Mouse (Mus musculus): ENCODE results near the gene Kif26b. TPM values are rescaled to one million over a fixed set of nuclear protein-coding genes. Genes with fewer than 3 reads are reported as not detected.

Kif26b gene
- polyA plus RNA-seq, 1 experiment from 2014 or later: 0.44 TPM

DNA sequence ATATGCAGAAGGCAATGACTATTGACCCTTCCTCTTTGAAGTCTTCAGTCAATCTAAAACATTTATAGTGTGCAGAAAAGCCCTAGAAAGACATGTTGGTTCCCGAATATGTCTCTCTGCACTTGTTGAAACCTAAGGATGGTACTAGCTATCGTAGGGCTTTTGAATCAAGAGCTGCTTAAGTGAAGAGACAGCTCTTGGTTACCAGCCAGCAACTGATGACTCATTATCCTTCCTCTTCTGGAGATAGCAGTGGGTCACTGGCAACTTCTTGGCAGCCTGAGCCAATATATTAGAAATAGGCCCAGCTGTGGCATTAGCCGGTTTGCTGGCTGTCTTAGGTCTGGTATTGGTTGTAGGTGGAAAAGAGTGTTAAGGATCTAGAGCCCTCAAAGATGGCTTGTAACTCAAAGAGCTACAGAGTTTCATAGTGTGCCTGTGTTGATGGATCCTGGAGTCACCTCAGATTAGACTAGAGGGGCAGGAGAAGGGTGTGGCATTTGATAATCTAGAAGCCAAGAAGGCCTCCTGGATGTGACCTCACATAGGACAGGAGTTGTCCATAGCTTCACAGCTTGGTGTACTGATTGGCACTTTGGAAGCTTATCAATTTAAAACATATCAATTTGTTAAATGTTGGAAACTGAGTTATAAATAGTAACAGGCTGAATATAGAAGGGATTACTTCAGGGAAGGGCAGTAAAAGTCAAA, 146.8 kb downstream of the Kif26b start:
- Histone ChIP-seq H3K4me1 (ENCODE audit: insufficient read depth, low read depth, low read length) (no peaks in the 10 kb centered on the region), H3K9ac (replicated peaks; ENCODE audit: low read depth) (no peak overlapping the region), H3K36me3 (ENCODE audit: insufficient read depth, low read length) (no peaks in the 10 kb centered on the region), H3K9me3 (ENCODE audit: low read length) (no peaks in the 10 kb centered on the region), H3K4me2 (replicated peaks; ENCODE audit: low read depth, low read length) (no peak overlapping the region), H3K4me3 (ENCODE audit: low read depth, low read length) (no peak overlapping the region), H3K27me3 (replicated peaks; ENCODE audit: insufficient read depth, low read length) (no peaks in the 10 kb centered on the region), H3K27ac (ENCODE audit: low read length) (no peak overlapping the region)
- DNase-seq (ENCODE audit: low spot score) (no peak), ATAC-seq (no peak)
- no peak for TF ChIP-seq EP300 (IDR thresholded peaks at IDR 0.05)
- TF ChIP-seq CTCF (IDR thresholded peaks at IDR 0.05): no peak
- WGBS: 64% methylated on average over 3 of the region's 3 CpGs

GRCm38 (mm10) chr1:178677160-178677559, 148.2 kb downstream of the Kif26b start:
- ATAC-seq: no peak
- no peak overlapping the region for H3K9ac ChIP-seq (replicated peaks; ENCODE audit: low read depth)
- no peaks in the 10 kb centered on the region for H3K36me3 ChIP-seq (ENCODE audit: insufficient read depth, low read length)

GRCm38 (mm10) chr1:178677630-178678221, 148.8 kb downstream of the Kif26b start:
- Histone ChIP-seq H3K36me3 (ENCODE audit: insufficient read depth, low read length) (no peaks in the 10 kb centered on the region), H3K4me2 (replicated peaks; ENCODE audit: low read depth, low read length) (no peak overlapping the region), H3K27me3 (replicated peaks; ENCODE audit: insufficient read depth, low read length) (no peaks in the 10 kb centered on the region), H3K4me1 (ENCODE audit: insufficient read depth, low read depth, low read length) (no peaks in the 10 kb centered on the region), H3K4me3 (ENCODE audit: low read depth, low read length) (no peak overlapping the region), H3K27ac (ENCODE audit: low read length) (no peak overlapping the region), H3K9me3 (ENCODE audit: low read length) (no peaks in the 10 kb centered on the region), H3K9ac (replicated peaks; ENCODE audit: low read depth) (no peak overlapping the region)
- ATAC-seq (no peak), DNase-seq (ENCODE audit: low spot score) (no peak)
- 78% methylated on average over 4 of the region's 4 CpGs for WGBS
- TF ChIP-seq CTCF (IDR thresholded peaks at IDR 0.05) (no peak), EP300 (IDR thresholded peaks at IDR 0.05) (no peak)

More at GRCm38 (mm10) chr1:178677160-178677559, 148.2 kb downstream of the Kif26b start:
- Histone ChIP-seq H3K9me3 (ENCODE audit: low read length) (no peaks in the 10 kb centered on the region), H3K27ac (ENCODE audit: low read length) (no peak overlapping the region), H3K4me1 (ENCODE audit: insufficient read depth, low read depth, low read length) (no peaks in the 10 kb centered on the region), H3K4me3 (ENCODE audit: low read depth, low read length) (no peak overlapping the region), H3K4me2 (replicated peaks; ENCODE audit: low read depth, low read length) (no peak overlapping the region), H3K27me3 (replicated peaks; ENCODE audit: insufficient read depth, low read length) (no peaks in the 10 kb centered on the region)
- no peak for DNase-seq (ENCODE audit: low spot score)
- WGBS: 61% methylated on average over 12 of the region's 12 CpGs
- TF ChIP-seq EP300 (IDR thresholded peaks at IDR 0.05) (no peak), CTCF (IDR thresholded peaks at IDR 0.05) (no peak)

DNA sequence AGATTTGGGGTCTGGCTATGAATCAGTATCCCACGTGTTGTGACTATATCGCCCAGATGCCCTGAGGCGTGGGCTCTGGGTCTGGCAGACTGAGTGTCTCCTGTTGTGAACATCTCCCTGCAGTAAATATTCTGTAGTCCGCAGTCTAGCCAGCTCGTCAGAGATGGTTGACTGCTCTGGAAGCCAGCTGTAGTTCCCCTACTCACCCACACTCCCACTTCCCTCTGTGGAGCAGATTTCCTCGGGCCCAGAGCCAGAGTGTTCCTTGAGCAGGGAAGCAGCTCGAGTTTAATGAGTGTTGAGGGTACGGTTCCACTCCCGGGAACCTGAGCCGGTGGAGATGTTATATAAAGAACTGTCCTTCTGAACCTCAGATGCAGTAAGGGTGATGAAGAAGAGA, 154.7 kb downstream of the Kif26b start:
- H3K9me3 ChIP-seq (ENCODE audit: low read length): no peaks in the 10 kb centered on the region
- WGBS: 57% methylated on average over 10 of the region's 10 CpGs
- TF ChIP-seq EP300 (IDR thresholded peaks at IDR 0.05) (no peak), CTCF (IDR thresholded peaks at IDR 0.05) (no peak)
- no peaks in the 10 kb centered on the region for H3K4me1 ChIP-seq (ENCODE audit: insufficient read depth, low read depth, low read length)
- H3K9ac ChIP-seq (replicated peaks; ENCODE audit: low read depth): no peak overlapping the region
- no peak overlapping the region for H3K4me3 ChIP-seq (ENCODE audit: low read depth, low read length)
- no peaks in the 10 kb centered on the region for H3K27me3 ChIP-seq (replicated peaks; ENCODE audit: insufficient read depth, low read length)
- no peaks in the 10 kb centered on the region for H3K36me3 ChIP-seq (ENCODE audit: insufficient read depth, low read length)
- H3K4me2 ChIP-seq (replicated peaks; ENCODE audit: low read depth, low read length): no peak overlapping the region
- no peak overlapping the region for H3K27ac ChIP-seq (ENCODE audit: low read length)
- ATAC-seq (no peak), DNase-seq (ENCODE audit: low spot score) (no peak)

- no peak for TF ChIP-seq EP300 (IDR thresholded peaks at IDR 0.05)
- no peak overlapping the region for H3K9ac ChIP-seq (replicated peaks; ENCODE audit: low read depth)
- no peaks in the 10 kb centered on the region for H3K4me1 ChIP-seq (ENCODE audit: insufficient read depth, low read depth, low read length)
- no peak for DNase-seq (ENCODE audit: low spot score)
- H3K4me3 ChIP-seq (ENCODE audit: low read depth, low read length): no peak overlapping the region
- H3K27me3 ChIP-seq (replicated peaks; ENCODE audit: insufficient read depth, low read length): no peaks in the 10 kb centered on the region
- no peak overlapping the region for H3K27ac ChIP-seq (ENCODE audit: low read length)
- no peaks in the 10 kb centered on the region for H3K9me3 ChIP-seq (ENCODE audit: low read length)
- ATAC-seq: no peak
- H3K4me2 ChIP-seq (replicated peaks; ENCODE audit: low read depth, low read length): no peak overlapping the region
- WGBS: 53% methylated on average over 8 of the region's 8 CpGs
- no peaks in the 10 kb centered on the region for H3K36me3 ChIP-seq (ENCODE audit: insufficient read depth, low read length)
Measured at GRCm38 (mm10) chr1:178684991-178685680, 156.2 kb downstream of the Kif26b start.

GRCm38 (mm10) chr1:178686881-178687280, 158.0 kb downstream of the Kif26b start:
- no peaks in the 10 kb centered on the region for H3K4me1 ChIP-seq (ENCODE audit: insufficient read depth, low read depth, low read length)
- no peak overlapping the region for H3K4me3 ChIP-seq (ENCODE audit: low read depth, low read length)
- H3K9ac ChIP-seq (replicated peaks; ENCODE audit: low read depth): no peak overlapping the region
- DNase-seq (ENCODE audit: low spot score) (no peak), ATAC-seq (no peak)
- no peaks in the 10 kb centered on the region for H3K9me3 ChIP-seq (ENCODE audit: low read length)
- H3K27me3 ChIP-seq (replicated peaks; ENCODE audit: insufficient read depth, low read length): no peaks in the 10 kb centered on the region
- H3K4me2 ChIP-seq (replicated peaks; ENCODE audit: low read depth, low read length): no peak overlapping the region
- H3K36me3 ChIP-seq (ENCODE audit: insufficient read depth, low read length): no peaks in the 10 kb centered on the region
- no peak for TF ChIP-seq CTCF (IDR thresholded peaks at IDR 0.05)
- TF ChIP-seq EP300 (IDR thresholded peaks at IDR 0.05): no peak
- no peak overlapping the region for H3K27ac ChIP-seq (ENCODE audit: low read length)
